Mouse (Mus musculus) liver, adult (tissue): ENCODE measurements around the gene Nab1.

ENCODE experiments used
- GATA4 ChIP-seq: IDR thresholded peaks from 2 replicates; pipeline ENCODE4 v1.6.1; 2014; ENCODE audit warnings: mild to moderate bottlenecking, low read length; ENCODE audit not compliant: insufficient replicate concordance

The Nab1 gene

DNA sequence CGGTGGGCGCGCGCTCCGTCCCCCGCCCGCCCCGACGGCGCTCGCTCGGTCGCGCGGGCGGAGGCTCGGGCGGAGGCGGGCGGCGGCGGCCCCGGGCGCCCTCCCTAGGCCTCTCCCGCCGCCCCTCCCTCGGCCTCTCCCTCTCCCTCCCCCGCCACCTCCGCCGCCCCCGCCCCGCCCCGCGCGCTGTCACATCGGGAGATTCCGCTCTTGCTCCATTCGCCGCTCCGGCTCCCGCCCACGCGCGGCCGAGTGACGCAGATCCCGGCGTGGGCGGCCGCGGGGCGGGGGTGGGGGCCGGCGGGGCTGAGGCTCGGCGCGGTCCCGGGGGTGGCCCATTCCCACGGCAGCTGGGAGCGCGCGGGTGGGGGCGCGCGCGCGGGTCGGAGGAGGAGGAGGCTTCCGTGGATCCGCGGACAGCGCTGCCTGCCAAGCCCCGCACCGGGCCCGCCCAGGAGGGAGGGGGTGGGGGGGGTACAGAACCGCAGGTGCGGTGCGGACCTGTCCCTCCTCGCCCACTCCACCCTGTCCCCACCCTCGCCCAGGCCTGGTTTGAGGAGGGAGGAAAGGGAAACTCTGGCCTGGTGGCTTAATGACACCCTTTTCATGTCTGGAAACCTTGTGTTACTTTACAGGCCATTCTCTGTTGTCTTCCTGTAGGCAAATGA, at the start of gene Nab1:
Nab1 (minus strand) TSS at position 366 of the 668 bp plus-strand sequence.
- TF ChIP-seq GATA4, result no peak

GRCm38 (mm10) chr1:52547451-52547850, 47.0 kb upstream of the Nab1 start:
- no peak for TF ChIP-seq GATA4

GRCm38 (mm10) chr1:52546796-52547195, 46.3 kb upstream of the Nab1 start:
- no peak for TF ChIP-seq GATA4

GRCm38 (mm10) chr1:52529933-52530332, 29.5 kb upstream of the Nab1 start:
- TF ChIP-seq GATA4, result no peak

- no peak for TF ChIP-seq GATA4
Measured at GRCm38 (mm10) chr1:52527656-52528055, 27.2 kb upstream of the Nab1 start.

GRCm38 (mm10) chr1:52527252-52527651, 26.8 kb upstream of the Nab1 start:
- no peak for TF ChIP-seq GATA4

- TF ChIP-seq GATA4, result no peak
Measured at GRCm38 (mm10) chr1:52524663-52525062, 24.2 kb upstream of the Nab1 start.

DNA sequence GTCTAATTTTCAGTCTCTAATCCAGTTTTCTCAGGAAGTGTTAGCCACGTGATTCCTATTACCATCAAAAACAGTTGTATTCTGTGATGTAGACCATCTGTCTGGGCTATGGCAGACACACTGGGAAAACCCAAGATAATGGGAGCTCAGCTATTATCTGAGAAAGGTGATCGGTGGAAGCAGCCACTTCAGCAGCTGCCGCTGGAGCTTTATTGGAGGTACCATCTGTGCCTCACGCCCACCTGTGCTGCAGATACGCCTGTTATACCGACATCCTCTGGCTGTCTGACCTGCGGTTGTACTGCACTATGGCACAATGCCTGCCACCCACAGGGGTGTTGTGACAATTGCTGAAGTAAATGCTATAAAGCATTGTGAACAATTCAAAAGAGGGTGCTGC, 23.7 kb upstream of the Nab1 start:
- TF ChIP-seq GATA4, result no peak

GRCm38 (mm10) chr1:52521436-52521993, 21.0 kb upstream of the Nab1 start:
- no peak for TF ChIP-seq GATA4

DNA sequence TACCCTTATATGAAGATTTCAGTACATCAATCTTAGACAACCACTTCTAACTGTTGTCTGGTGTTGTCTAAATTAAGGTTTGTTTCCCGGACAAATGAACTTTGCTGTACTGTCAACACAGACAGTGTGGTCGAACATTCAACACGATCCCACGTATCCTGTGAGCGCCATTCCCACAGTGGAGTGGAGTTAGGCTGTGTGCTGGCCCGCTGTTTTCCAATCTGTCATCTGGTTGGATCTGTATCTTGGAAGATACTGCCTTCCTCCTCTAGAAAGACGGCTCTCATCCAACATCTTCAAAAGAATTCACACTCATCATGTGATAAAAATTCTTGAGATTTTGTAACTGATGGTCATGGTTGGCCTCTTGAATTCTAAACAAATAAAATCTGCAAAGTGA, 19.7 kb upstream of the Nab1 start:
- TF ChIP-seq GATA4, result no peak

GRCm38 (mm10) chr1:52515249-52515648, 14.8 kb upstream of the Nab1 start:
- TF ChIP-seq GATA4, result no peak

DNA sequence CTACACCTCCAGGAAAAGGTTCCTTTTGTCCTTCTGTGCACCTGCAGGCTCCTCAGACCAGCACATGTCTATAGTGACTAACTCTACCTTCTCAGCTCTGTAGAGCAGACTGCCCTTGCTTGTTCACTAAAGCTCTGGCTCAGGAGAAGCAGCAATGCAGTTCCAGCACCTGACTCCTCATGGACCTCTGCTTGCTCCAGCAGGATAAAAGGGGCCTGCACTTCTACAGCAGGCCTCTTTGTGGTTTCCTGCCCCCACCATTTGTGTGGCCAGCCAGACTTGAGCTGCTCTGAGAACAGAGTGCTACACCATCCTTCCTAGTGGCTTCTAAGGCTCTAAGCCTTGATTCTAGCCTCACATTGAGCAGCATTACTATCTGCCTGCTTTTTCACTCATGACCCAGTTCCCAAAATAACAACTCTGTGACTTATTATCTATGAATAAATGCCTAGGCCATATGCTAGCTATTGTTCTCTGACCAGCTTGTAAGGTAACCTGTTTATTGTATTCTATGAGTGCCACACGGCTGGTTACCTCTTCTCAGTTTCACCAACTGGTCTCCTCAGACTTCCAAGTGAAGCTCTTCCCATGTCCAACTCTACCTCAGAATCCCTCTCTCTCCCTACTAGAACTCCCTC, 11.4 kb upstream of the Nab1 start:
- TF ChIP-seq GATA4, result no peak

DNA sequence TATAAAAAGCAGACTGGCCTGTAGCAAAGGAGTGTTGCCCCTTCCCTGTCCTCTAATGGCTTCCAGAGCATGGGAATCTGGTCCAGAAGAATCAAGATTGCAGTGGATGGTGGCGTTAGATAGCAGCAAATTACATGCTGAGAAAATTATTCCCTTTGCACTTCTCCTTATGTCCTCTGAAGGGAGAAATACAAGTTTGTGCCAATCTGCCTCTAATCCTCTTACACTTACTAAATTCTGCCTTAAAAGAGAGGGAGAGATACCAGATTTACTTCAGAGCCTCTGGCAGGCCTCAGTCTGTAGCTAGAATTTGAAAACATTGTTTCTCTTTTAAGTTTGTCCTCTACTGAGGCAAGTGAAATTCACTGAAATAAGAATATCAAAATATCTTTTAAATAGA, 5.7 kb upstream of the Nab1 start:
- no peak for TF ChIP-seq GATA4

DNA sequence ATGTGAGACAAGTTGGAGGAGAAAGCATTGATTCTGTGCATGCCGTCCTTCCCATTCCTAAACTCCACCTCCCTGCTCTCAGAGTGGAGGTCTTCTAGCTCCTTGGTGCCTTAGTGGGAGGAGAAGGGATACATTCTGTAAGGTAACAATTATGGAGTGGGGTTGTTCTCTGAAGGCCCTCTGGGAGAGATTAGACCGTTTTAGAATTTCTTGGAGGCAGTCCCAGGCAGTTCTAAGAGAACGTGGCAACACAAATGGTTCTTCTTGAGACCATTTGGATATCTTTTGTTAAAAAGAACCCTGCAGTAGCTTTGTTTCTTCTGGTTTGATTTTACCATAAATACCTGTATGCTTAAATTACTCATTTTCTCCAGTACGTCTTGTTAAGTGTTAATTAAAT, 1.8 kb upstream of the Nab1 start:
- TF ChIP-seq GATA4, result no peak

- TF ChIP-seq GATA4, result no peak
Measured at GRCm38 (mm10) chr1:52501688-52502133, 1.2 kb upstream of the Nab1 start.

- TF ChIP-seq GATA4, result no peak
Measured at GRCm38 (mm10) chr1:52501090-52501489, 611 bp upstream of the Nab1 start.
